Mouse (Mus musculus) liver, embryonic 14.5 days (tissue): ENCODE results near the gene Fam120c. TPM values are rescaled to one million over a fixed set of nuclear protein-coding genes. Genes with fewer than 3 reads are reported as not detected.

ENCODE experiments used
- ATAC-seq: fragments of 200-750 bp; cut with Nextera tagmentation; 2 replicates; pipeline ENCODE4 v1.8.0; 2017; ENCODE audit warnings: moderate number of reproducible peaks, mild to moderate bottlenecking, moderate library complexity; ENCODE audit not compliant: insufficient read depth
- DNase-seq, 3 experiments: peaks; one replicate each; pipeline ENCODE4 v3.0.0-alpha.2; 2012 to 2013; ENCODE audit warnings: low read depth in 3 of 3, low spot score in 3 of 3
- H3K27ac ChIP-seq: fragments of 300-500 bp; sonication (generic); 2 replicates; pipeline ENCODE4 v1.5.1; 2014; ENCODE audit warnings: moderate library complexity, mild to moderate bottlenecking, control low read depth, inconsistent platforms
- H3K27me3 ChIP-seq: fragments of 300-500 bp; sonication (generic); 2 replicates; pipeline ENCODE4 v1.6.1; 2014; ENCODE audit warnings: mild to moderate bottlenecking, low read length, moderate library complexity; ENCODE audit not compliant: control insufficient read depth, insufficient read depth
- H3K36me3 ChIP-seq: fragments of 300-500 bp; sonication (generic); replicated peaks from 2 replicates; pipeline ENCODE4 v1.6.1; 2014; ENCODE audit warnings: low read depth; ENCODE audit not compliant: control insufficient read depth, insufficient read depth
- H3K4me1 ChIP-seq, 2 experiments: fragments of 200-500 bp in 1 of 2; fragments of 300-500 bp in 1 of 2; sonication (generic) in 1 of 2; replicated peaks; 2 replicates each; pipeline ENCODE4 v1.6.1; 2012 to 2014; ENCODE audit warnings: antibody characterized with exemption in 1 of 2, inconsistent platforms in 1 of 2, low read length in 1 of 2; ENCODE audit not compliant: control insufficient read depth in 2 of 2, insufficient read depth in 2 of 2
- H3K4me2 ChIP-seq: fragments of 300-500 bp; sonication (generic); 2 replicates; pipeline ENCODE4 v1.6.1; 2014; ENCODE audit warnings: low read depth, mild to moderate bottlenecking, control low read depth, moderate library complexity
- H3K4me3 ChIP-seq, 2 experiments: fragments of 200-500 bp in 1 of 2; fragments of 300-500 bp in 1 of 2; sonication (generic) in 1 of 2; 2 replicates each; pipeline ENCODE4 v1.5.1; 2012 to 2014; ENCODE audit warnings: low read depth in 2 of 2, low read length in 2 of 2, mild to moderate bottlenecking in 2 of 2, control low read depth in 1 of 2, inconsistent platforms in 1 of 2, moderate library complexity in 1 of 2; ENCODE audit not compliant: insufficient read depth in 1 of 2
- H3K9ac ChIP-seq: fragments of 300-500 bp; sonication (generic); replicated peaks from 2 replicates; pipeline ENCODE4 v1.6.1; 2014; ENCODE audit warnings: mild to moderate bottlenecking, control low read depth, moderate library complexity
- H3K9me3 ChIP-seq: fragments of 300-500 bp; sonication (generic); 2 replicates; pipeline ENCODE4 v1.6.1; 2016; ENCODE audit warnings: low read length, mixed read lengths; ENCODE audit not compliant: control insufficient read depth
- CTCF ChIP-seq: IDR thresholded peaks from 2 replicates; pipeline ENCODE4 v1.5.1; 2016; ENCODE audit warnings: antibody characterized with exemption, low read depth, control low read depth
- EP300 ChIP-seq: IDR thresholded peaks from 2 replicates; pipeline ENCODE4 v1.6.1; 2016; ENCODE audit warnings: antibody characterized with exemption, low read depth
- WGBS: fragments of 180-500 bp; shearing (Covaris S2); extraction: QIAGEN DNeasy Blood & Tissue Kit; methylation state at CpG from one replicate; pipeline ENCODE4 v1.1.7; 2014; ENCODE audit not compliant: insufficient replicate concordance; 5-methylcytosine and 5-hydroxymethylcytosine counted together
- polyA plus RNA-seq, 2 experiments: library from polyadenylated mRNA; depleted of rRNA in 1 of 2; stranded (reverse) in 1 of 2; unstranded in 1 of 2; fragments of >200 nt; fragmentation: Nextera tagmentation in 1 of 2; extraction: Ambion mirVana in 1 of 2; gene quantifications; 2 replicates each; pipeline versions ENCODE4 v1.2.1 to v1.2.3; 2012 to 2014

Fam120c gene
- polyA plus RNA-seq, 2 experiments, result 0.48 to 0.76 TPM

- H3K4me1 ChIP-seq, result peaks cover 0 to 19% of the 10 kb centered on the region in 2 experiments; a peak in 3 of 4 replicates
- no peaks in the 10 kb centered on the region for H3K9me3 ChIP-seq
- H3K36me3 ChIP-seq, result no peaks in the 10 kb centered on the region
- TF ChIP-seq EP300, result no peak
- no peak for TF ChIP-seq CTCF
- ATAC-seq, result no peak
- no peak overlapping the region for H3K9ac ChIP-seq
- peak overlapping the region in 1 of 2 experiments; percentile 14; a peak in 2 of 4 replicates for H3K4me3 ChIP-seq
- H3K27me3 ChIP-seq, result no peaks in the 10 kb centered on the region
- DNase-seq, result peak; percentile 40 to 49 (median 45)
- 17% methylated on average over 1 of the region's 1 CpGs for WGBS
- peak overlapping the region; percentile 39 for H3K4me2 ChIP-seq
- H3K27ac ChIP-seq, result no peak overlapping the region
Measured at GRCm38 (mm10) chrX:151518181-151518580, 174.2 kb downstream of the Fam120c start.

GRCm38 (mm10) chrX:151520127-151520457, 176.1 kb downstream of the Fam120c start:
- WGBS, result 17% methylated on average over 17 of the region's 17 CpGs
- ATAC-seq (no peak; the same call in 1 of the 2 replicates), DNase-seq (no peak)
- H3K9me3 ChIP-seq, result no peaks in the 10 kb centered on the region
- H3K9ac ChIP-seq, result peak overlapping the region; percentile 69
- TF ChIP-seq CTCF (no peak), EP300 (no peak)
- H3K4me3 ChIP-seq, result peak overlapping the region; percentile 64 to 78
- H3K36me3 ChIP-seq, result no peaks in the 10 kb centered on the region
- peak overlapping the region; percentile 68 for H3K4me2 ChIP-seq
- H3K27ac ChIP-seq, result peak overlapping the region; percentile 87
- no peaks in the 10 kb centered on the region for H3K27me3 ChIP-seq
- peaks cover 0 to 19% of the 10 kb centered on the region in 2 experiments; a peak in 3 of 4 replicates for H3K4me1 ChIP-seq

GRCm38 (mm10) chrX:151520458-151521322, 176.7 kb downstream of the Fam120c start, which contains the start of gene Phf8:
Gene Phf8, plus strand, starts transcription at chrX:151520672.
- peak; percentile 47 for TF ChIP-seq CTCF
- TF ChIP-seq EP300, result peak; percentile 44; the same call in 1 of the 2 replicates
- no peaks in the 10 kb centered on the region for H3K36me3 ChIP-seq
- DNase-seq (peak; percentile 88 to 91 (median 91)), ATAC-seq (peak; percentile 95)
- peak within 1 kb of the TSS; percentile 64 to 78 for H3K4me3 ChIP-seq
- peak within 1 kb of the TSS; percentile 91 for H3K27ac ChIP-seq
- peak within 1 kb of the TSS; percentile 93 for H3K4me2 ChIP-seq
- WGBS, result 12% methylated on average over 68 of the region's 68 CpGs
- H3K4me1 ChIP-seq, result peaks cover 0 to 19% of the 10 kb centered on the region in 2 experiments; a peak in 3 of 4 replicates
- peak within 1 kb of the TSS; percentile 82 for H3K9ac ChIP-seq
- H3K9me3 ChIP-seq, result no peaks in the 10 kb centered on the region
- no peaks in the 10 kb centered on the region for H3K27me3 ChIP-seq

Other genes with a start within 250 kb of the Fam120c start
- gene Tsr2, start 247.6 kb upstream of the Fam120c start, polyA plus RNA-seq (2012; rRNA removed), result 5.3 and 8.1 TPM in 2 replicates
- gene Tsr2, start 247.6 kb upstream of the Fam120c start, polyA plus RNA-seq (2014; fragmentation: Nextera tagmentation; extraction: Ambion mirVana), result 10.3 and 11.4 TPM in 2 replicates
- 0.04 TPM in 2 replicates for gene Wnk3, start 146.1 kb upstream of the Fam120c start, polyA plus RNA-seq (2012; rRNA removed)
- 0.03 and 0.10 TPM in 2 replicates for gene Wnk3, start 146.1 kb upstream of the Fam120c start, polyA plus RNA-seq (2014; fragmentation: Nextera tagmentation; extraction: Ambion mirVana)
- gene Phf8, start 176.5 kb downstream of the Fam120c start, polyA plus RNA-seq (2012; rRNA removed), result 3.5 and 4.4 TPM in 2 replicates
- 5.0 and 6.5 TPM in 2 replicates for gene Phf8, start 176.5 kb downstream of the Fam120c start, polyA plus RNA-seq (2014; fragmentation: Nextera tagmentation; extraction: Ambion mirVana)